Mouse (Mus musculus): ENCODE measurements at regions not wholly inside any gene's neighbourhood (a gene's known extent, or its start where the extent isn't known, plus 50 kb on each side); places are given as distances from the start of the nearest gene placed in this dataset.

DNA sequence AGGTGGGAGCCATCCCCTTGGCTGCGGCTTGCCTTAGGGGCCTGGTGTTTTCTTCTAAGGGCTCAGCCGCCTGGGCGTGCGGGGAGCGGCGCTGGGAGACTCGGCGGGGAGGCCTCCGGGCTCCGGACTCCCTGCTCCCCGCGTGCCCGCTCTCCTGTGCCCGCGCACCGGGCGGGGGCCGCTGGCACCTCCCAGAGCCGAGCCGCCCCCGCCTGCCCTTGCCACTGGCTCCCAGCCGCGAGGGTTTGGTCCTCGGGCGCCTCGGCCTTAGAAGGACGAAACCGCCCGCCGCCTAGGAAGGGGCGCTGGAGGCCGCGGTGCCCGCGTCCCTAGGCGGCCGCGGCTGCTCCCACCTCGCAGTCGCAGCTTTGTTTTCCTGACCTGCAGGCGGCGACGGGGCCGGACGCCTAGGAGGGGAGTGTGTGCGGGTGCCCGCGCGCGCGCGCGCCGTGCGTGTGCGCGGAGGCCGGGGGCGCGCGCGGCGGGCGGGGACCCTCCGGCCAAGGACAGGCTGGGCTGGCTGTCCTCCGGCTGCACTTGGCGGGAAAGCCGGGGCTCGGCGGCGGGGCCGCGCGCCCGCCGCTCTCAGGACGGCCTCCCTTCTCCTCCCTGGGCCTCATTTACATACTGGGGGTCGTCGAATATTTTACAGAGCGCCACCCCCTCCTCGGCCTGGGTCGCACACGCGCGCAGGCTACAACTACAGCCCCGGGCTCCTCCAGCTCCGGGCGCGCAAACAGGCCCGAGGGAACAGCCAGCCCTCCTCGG is 227.1 kb downstream of the Mef2c start:
- under 1% methylated on average over 84 of the region's 91 CpGs for WGBS
- DNase-seq = peak; percentile 50
- Histone ChIP-seq H3K4me3 (ENCODE audit: insufficient read depth, low read depth, low read length) (peak overlapping the region; percentile 51), H3K27me3 (replicated peaks; ENCODE audit: control insufficient read depth, insufficient read depth, low read length) (peaks cover 24% of the 10 kb centered on the region), H3K4me1 (ENCODE audit: control insufficient read depth, insufficient read depth, low read length) (peaks cover 5% of the 10 kb centered on the region; the same call in 1 of the 2 replicates), H3K27ac (ENCODE audit: insufficient read depth, low read depth, low read length) (peak overlapping the region; percentile 86), H3K36me3 (ENCODE audit: control insufficient read depth, insufficient read depth, low read length) (no peaks in the 10 kb centered on the region)
- TF ChIP-seq POLR2A (IDR thresholded peaks at IDR 0.05; ENCODE audit: low read depth, low read length) (no peak), CTCF (conservative IDR thresholded peaks at IDR 0.05; ENCODE audit: insufficient read depth, insufficient read length, low read depth, low read length) (no peak)

DNA sequence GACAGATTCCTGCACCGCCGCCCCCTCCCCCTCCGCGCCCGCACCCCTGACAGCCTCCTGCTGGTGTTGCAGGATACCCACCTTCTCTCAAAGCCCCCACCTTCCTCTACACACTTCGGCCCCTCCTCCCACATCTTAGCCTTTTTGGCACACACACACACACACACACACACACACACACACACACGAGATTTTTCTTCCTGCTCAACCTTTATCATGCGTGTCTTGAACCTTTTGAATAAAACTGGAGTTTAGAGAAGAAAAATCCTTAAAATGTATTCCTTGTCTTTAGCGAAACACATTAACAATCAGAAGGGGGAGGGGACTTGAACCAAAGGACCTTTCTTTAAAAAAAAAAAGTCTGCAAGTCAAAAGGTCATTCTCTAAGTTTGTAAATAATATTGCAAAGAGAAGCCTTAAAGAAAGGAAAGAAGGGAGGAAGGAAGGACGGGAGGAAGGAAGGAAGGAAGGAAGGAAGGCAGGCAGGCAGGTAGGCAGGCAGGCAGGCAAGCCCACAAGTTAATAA is 227.7 kb downstream of the Mef2c start:
- peaks cover 5% of the 10 kb centered on the region; the same call in 1 of the 2 replicates for H3K4me1 ChIP-seq (ENCODE audit: control insufficient read depth, insufficient read depth, low read length)
- peak overlapping the region; percentile 84; the same call in 1 of the 2 replicates for H3K27ac ChIP-seq (ENCODE audit: insufficient read depth, low read depth, low read length)
- H3K27me3 ChIP-seq (replicated peaks; ENCODE audit: control insufficient read depth, insufficient read depth, low read length) = peaks cover 20% of the 10 kb centered on the region
- DNase-seq = no peak
- 4% methylated on average over 10 of the region's 10 CpGs for WGBS
- TF ChIP-seq CTCF (conservative IDR thresholded peaks at IDR 0.05; ENCODE audit: insufficient read depth, insufficient read length, low read depth, low read length) (no peak), POLR2A (IDR thresholded peaks at IDR 0.05; ENCODE audit: low read depth, low read length) (no peak)
- H3K4me3 ChIP-seq (ENCODE audit: insufficient read depth, low read depth, low read length) = peak overlapping the region; percentile 51
- H3K36me3 ChIP-seq (ENCODE audit: control insufficient read depth, insufficient read depth, low read length) = no peaks in the 10 kb centered on the region

DNA sequence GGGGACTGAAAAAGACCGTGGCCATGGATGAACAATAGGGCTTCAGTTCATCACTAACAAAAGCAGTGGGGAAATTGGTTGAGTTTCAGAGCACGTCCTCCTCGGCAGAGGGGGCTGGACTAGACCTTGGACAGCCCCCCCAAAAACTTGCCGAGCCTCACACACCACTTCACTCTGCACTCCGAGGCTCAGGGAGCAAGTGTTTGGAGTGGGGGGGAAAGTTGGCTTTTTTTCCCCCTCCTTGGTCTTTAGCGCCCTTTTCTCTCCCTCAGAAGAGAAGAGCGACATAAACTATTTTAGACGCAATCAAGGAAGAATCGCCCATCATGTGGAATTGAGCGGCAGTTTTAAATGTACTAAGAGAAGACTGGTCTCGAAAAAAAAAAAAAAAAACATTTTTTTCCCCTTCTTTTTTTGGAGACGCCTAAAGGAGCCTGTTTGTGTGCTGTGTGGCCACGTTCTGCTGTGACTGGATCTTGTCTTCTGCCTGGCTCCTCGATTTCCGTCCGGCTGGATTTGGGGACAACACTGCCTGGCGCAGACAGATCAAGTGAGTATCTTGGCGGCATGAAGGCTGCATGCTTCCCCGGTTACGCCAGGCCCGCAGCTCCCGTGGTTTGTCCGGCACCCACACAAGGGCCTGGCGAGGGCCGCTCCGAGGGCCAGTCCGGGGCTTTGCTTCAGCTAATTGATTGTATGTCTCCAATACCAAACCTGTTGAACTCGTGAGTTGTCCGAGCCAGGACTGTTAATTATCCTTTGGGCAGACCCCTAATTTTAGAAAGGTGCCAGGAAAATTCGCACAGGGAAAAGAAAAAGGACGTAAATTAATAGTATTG is 228.7 kb downstream of the Mef2c start:
- DNase-seq = no peak
- TF ChIP-seq CTCF (conservative IDR thresholded peaks at IDR 0.05; ENCODE audit: insufficient read depth, insufficient read length, low read depth, low read length) (no peak), POLR2A (IDR thresholded peaks at IDR 0.05; ENCODE audit: low read depth, low read length) (no peak)
- H3K27ac ChIP-seq (ENCODE audit: insufficient read depth, low read depth, low read length) = peak overlapping the region; percentile 63; the same call in 1 of the 2 replicates
- H3K27me3 ChIP-seq (replicated peaks; ENCODE audit: control insufficient read depth, insufficient read depth, low read length) = peaks cover 20% of the 10 kb centered on the region
- no peaks in the 10 kb centered on the region for H3K36me3 ChIP-seq (ENCODE audit: control insufficient read depth, insufficient read depth, low read length)
- H3K4me3 ChIP-seq (ENCODE audit: insufficient read depth, low read depth, low read length) = peak overlapping the region; percentile 36; the same call in 1 of the 2 replicates
- 6% methylated on average over 31 of the region's 31 CpGs for WGBS
- H3K4me1 ChIP-seq (ENCODE audit: control insufficient read depth, insufficient read depth, low read length) = peaks cover 3% of the 10 kb centered on the region; the same call in 1 of the 2 replicates

DNA sequence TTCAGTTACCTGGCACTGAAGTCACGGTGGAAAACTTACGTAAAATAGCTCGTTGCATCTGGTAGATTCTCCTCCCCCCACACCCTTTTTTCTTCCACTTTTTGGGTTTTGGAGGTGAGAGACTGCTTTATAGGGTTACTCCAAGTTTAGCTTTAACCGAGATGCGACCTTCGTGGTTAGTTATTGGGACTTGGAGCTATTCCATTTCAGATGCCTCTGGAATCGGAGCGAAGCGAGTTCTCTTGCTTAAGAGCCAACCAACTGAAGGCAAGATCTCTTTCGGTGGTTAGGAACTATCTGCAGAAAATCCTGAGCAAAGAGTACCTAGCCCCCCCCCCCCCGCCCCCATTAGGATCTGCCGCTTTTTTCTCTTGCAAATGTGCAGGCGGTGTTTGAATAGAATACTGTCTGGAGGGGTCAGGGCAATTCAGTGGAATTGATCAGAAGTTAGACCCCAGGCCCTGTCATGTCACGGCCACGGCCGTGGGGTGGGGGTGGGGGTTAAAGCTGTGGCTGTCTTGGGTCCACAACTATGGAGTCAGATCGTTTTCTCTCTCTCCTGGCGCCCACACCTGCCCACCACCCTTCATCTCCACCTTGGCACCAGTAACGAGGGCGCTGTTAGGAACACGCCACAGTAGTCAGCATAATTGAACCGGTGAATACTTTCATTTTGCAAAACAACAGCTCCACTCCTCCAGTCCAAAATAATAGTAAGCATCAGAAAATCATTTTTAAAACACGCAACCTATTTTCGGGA is 229.6 kb downstream of the Mef2c start:
- Histone ChIP-seq H3K27me3 (replicated peaks; ENCODE audit: control insufficient read depth, insufficient read depth, low read length) (peaks cover 19% of the 10 kb centered on the region), H3K4me3 (ENCODE audit: insufficient read depth, low read depth, low read length) (peak overlapping the region; percentile 54)
- 5% methylated on average over 24 of the region's 24 CpGs for WGBS

DNA sequence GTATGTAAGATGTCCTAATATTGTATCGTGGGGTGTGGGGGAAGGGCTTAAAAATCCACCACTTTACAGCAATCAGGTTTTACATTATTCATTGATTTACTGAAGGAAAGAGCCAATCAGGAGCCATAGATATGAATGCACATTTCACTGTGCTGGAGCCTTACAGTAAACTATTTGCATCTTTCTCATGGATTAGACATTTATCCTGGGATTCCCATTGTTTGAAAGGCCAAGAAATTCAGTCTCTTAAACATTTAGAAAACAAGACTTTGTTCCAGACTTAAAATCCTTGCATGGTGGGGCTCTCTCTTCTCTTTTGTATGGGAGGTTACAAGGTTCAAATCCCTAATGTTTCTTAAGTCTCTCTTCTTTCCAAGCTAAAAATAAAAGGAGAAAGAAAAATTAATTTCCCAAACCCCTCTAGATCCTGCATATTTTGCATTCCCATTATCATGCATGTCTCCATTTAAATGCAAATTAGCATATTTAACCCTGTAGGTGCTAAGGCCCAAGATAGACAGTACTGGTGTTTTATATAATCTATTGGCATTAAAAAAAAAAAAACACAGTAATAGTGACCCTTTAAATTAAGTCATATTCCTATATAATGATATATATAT is 230.3 kb downstream of the Mef2c start:
- WGBS = 2% methylated on average over 1 of the region's 1 CpGs
- H3K4me3 ChIP-seq (ENCODE audit: insufficient read depth, low read depth, low read length) = peak overlapping the region; percentile 54; the same call in 1 of the 2 replicates
- no peak overlapping the region for H3K27ac ChIP-seq (ENCODE audit: insufficient read depth, low read depth, low read length)
- peaks cover 2% of the 10 kb centered on the region; the same call in 1 of the 2 replicates for H3K4me1 ChIP-seq (ENCODE audit: control insufficient read depth, insufficient read depth, low read length)
- no peak for TF ChIP-seq CTCF (conservative IDR thresholded peaks at IDR 0.05; ENCODE audit: insufficient read depth, insufficient read length, low read depth, low read length)
- TF ChIP-seq POLR2A (IDR thresholded peaks at IDR 0.05; ENCODE audit: low read depth, low read length) = no peak
- peaks cover 19% of the 10 kb centered on the region for H3K27me3 ChIP-seq (replicated peaks; ENCODE audit: control insufficient read depth, insufficient read depth, low read length)
- no peak for DNase-seq
- no peaks in the 10 kb centered on the region for H3K36me3 ChIP-seq (ENCODE audit: control insufficient read depth, insufficient read depth, low read length)

More for the DNA sequence above, 229.6 kb downstream of the Mef2c start:
- peaks cover 2% of the 10 kb centered on the region; the same call in 1 of the 2 replicates for H3K4me1 ChIP-seq (ENCODE audit: control insufficient read depth, insufficient read depth, low read length)
- no peaks in the 10 kb centered on the region for H3K36me3 ChIP-seq (ENCODE audit: control insufficient read depth, insufficient read depth, low read length)
- DNase-seq = no peak
- TF ChIP-seq CTCF (conservative IDR thresholded peaks at IDR 0.05; ENCODE audit: insufficient read depth, insufficient read length, low read depth, low read length) (no peak), POLR2A (IDR thresholded peaks at IDR 0.05; ENCODE audit: low read depth, low read length) (no peak)
- H3K27ac ChIP-seq (ENCODE audit: insufficient read depth, low read depth, low read length) = peak overlapping the region; percentile 60

DNA sequence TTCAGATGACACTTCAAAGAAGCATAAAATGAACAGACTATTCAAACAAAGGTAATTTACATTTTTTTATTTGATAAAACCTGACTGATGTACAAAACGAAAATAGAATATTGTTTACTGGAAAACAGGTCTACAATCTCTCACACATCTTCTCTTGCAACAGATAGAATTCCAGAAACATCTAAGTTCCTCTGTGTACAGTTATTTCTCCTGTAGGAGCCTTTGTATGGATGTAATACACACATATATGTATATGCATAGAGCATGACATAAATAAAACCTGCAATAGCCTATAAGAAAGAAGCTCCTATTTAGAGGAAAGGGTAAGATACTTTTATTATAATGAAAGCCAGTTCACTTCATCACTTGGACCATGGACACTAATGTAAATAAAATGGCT is 230.8 kb downstream of the Mef2c start:
- no peaks in the 10 kb centered on the region for H3K36me3 ChIP-seq (ENCODE audit: control insufficient read depth, insufficient read depth, low read length)
- no peak for TF ChIP-seq POLR2A (IDR thresholded peaks at IDR 0.05; ENCODE audit: low read depth, low read length)
- no peak for TF ChIP-seq CTCF (conservative IDR thresholded peaks at IDR 0.05; ENCODE audit: insufficient read depth, insufficient read length, low read depth, low read length)
- H3K27me3 ChIP-seq (replicated peaks; ENCODE audit: control insufficient read depth, insufficient read depth, low read length) = peaks cover 20% of the 10 kb centered on the region
- H3K4me1 ChIP-seq (ENCODE audit: control insufficient read depth, insufficient read depth, low read length) = peaks cover 2% of the 10 kb centered on the region; the same call in 1 of the 2 replicates
- WGBS = 21% methylated on average over 1 of the region's 1 CpGs
- no peak overlapping the region for H3K27ac ChIP-seq (ENCODE audit: insufficient read depth, low read depth, low read length)
- H3K4me3 ChIP-seq (ENCODE audit: insufficient read depth, low read depth, low read length) = no peak overlapping the region
- no peak for DNase-seq
